Mouse (Mus musculus): ENCODE results near the gene Lrrk2.

The Lrrk2 gene

DNA sequence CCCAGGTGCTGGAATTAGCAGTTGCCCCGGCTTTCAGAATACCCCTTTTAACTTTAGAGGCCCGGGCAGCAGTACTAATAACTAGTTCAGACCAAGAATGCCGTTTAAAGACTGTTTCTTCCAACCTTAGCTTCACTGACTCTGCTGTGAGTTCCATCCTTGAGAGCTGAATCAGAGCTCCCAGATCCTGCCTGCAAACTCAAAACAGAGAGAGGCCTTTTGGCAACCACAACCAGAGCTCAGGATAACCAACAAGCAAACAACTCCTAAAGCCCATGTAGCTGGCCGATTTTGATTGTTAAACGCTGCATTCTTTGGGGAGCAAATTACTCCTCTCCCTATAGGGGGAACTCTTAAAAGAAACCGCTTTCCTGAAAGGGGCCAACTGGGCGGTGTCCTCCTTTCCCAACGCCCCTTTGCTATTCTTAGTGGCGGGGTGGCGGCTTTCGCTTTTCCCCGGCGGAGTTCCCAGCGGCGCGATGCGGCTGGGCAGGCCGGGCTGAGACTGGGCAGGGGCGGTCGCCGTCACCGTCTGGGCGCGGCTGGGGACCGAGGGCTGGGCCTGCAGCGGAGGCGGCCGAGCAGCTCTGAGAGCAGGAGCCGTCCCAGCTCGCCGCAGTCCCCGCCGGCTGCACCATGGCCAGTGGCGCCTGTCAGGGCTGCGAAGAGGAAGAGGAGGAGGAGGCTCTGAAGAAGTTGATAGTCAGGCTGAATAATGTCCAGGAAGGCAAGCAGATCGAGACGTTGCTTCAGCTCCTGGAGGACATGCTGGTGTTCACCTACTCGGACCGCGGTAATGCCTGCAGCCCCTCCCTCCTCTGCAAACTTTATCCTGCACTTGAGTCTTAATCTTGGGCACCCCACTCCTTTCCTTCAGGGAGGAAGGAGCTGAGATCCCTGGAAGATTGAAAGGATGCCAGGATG is at the start of gene Lrrk2:
Lrrk2 (plus strand) TSS at position 531 of the 924 bp plus-strand sequence.
- DNase-seq: peak; percentile 72

DNA sequence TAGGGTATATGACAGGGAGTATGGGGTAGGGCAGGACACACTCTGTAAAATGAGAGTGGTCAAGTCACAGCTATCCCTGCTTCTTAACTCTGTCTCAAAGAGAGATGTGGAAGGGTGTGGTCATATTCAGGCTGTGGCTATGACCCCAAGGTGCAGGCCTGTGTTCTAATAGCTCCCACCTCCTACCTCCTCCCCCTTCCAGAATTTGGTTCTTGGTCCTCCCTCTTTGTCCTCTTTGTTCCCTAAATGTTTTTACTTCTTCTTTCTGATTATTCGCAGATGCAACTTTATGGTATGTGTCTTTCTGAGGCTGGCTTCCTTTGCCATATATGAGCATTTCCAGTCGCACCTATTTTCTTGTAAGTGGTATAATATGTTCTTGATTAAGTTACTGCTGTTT is 48.5 kb upstream of the Lrrk2 start:
- no peak for DNase-seq

DNA sequence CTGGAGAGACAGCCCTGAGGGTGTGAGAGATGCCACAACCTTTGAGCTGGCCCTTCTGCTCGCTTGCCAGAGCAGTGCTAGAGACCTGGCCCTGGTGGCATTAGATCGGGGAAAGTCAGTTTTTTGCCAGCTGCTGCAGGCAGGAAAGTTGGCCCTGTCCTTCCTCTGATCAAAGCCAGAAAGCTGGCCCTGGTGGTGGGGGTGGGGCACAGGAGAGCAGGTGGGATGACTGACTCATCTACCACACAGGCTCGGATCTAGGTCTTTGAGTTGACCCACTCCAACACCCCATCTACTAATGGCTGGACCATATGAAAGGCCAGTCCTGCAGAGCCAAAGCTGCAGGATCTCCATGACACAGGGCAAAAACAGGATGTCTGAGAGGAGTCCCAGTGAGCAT is 43.8 kb upstream of the Lrrk2 start:
- no peak for DNase-seq

DNA sequence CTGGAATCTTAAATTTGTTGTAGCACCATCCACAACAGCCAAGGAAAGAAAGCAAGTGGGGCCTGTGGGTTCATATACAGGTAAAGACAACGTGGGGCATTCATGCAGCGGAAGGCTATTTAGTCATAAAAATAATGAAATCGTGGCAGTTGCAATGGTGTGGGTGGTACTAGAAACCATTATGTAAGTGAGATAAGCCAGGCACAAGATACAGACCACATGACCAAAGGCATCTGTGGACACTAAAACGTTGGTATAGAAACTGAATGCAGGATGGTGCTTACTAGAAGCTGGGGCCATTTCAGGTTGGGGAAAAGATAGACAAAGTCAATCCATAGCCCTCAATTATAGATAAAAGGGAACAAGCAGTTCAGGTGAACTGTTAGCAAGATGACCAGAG is 40.5 kb upstream of the Lrrk2 start:
- no peak for DNase-seq

DNA sequence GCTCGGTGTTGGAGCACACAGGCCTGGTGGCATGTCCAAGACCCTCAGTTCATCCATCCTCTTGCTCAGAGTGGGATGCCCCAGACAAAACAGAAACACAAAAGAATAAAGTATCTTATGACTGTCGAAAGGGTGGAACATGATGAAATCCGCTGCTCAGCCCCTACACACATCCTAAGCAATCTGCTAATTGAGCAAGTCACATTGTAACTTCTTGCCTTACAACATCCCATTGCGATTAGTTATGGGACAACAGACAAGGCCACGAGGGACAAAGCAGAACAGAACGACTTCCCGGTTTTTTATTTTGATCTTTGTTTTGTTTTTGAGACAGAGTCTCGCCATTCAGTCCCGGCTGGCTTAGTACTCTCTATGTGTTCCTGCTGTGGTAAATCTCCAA is 39.9 kb upstream of the Lrrk2 start:
- no peak for DNase-seq

DNA sequence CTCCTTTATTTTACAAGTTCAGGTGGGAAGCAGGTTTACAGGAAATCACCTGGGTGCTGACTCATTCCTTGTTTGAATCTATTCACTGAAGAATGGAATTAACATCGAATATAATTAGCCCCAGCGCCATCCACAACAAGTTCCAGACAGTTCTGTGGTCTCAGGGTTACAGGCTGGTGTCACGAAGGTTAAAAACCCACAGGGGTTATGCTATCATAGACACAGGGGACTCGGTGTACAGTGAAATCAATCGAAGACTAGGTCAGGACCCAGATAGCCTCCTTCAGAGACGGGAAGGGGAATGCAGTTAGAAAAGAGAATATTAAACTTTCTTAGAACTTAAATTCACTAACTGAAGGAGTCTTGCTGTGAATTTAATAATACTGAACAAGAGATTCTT is 39.2 kb upstream of the Lrrk2 start:
- DNase-seq: no peak

DNA sequence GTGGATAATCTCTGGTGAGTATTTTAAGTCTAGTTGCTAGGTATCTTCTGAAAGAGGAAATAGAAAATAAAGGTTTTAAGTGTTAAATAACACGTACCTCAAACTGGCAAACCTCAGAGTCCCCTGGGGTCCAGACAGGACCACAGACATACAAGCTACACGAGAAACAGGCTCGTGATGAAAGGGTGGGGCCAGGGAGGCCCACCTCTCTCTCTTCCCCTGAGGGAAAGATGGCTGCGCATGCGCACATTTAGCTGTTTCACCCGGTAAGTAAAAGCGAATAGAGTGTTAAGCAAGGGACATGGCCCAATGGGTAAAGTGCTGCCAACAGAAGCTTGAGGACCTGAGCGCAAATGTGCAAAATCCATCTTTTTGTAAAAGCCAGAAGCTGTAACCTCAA is 38.7 kb upstream of the Lrrk2 start:
- no peak for DNase-seq

DNA sequence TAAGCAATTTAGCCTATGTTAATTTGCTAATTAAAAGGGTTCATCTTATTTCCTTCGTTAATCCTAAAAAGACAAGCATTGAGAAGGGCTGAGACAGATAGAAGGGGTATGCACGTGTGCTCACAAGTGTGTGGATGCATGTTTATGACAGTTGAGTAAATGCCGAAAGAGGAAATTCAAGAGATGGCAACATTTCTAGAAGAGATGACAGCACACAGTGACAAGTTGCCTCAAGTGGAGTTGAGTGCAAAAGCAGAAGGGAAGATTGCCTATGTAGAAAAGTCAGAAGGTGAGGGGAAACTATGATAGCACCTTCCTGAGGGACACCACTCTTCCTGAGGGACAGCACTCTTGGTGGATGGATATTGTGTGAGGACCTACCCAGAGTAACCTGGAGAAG is 31.3 kb upstream of the Lrrk2 start:
- DNase-seq: no peak

DNA sequence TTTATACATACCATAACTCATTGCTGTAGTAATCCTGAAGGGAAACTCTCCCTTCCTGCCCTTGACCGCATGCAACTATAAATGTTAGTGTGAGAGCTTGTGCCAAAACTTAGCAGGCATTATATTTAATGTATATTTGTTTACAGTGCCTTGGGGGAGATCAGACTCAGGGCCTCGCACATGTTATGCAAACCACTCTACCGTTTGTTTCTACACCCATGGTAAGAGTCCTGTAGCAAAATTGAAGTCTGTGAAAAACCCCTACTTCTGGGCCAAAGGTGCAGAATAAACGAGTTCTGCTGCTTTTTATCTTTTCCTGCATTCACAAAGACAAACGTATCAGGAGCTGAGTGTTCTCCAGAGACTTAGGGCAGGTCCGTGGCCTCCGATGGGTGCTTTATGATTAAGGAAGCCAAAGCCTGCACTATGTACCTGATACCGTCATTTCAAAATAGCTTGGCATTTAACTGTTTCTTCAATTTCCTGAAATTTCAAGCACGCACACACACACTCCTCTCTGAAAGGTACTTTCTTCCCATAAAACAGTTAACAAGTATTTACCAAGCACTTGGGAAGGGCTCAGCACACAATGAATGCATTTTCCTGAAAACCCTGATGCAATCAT is 30.2 kb upstream of the Lrrk2 start:
- no peak for DNase-seq

DNA sequence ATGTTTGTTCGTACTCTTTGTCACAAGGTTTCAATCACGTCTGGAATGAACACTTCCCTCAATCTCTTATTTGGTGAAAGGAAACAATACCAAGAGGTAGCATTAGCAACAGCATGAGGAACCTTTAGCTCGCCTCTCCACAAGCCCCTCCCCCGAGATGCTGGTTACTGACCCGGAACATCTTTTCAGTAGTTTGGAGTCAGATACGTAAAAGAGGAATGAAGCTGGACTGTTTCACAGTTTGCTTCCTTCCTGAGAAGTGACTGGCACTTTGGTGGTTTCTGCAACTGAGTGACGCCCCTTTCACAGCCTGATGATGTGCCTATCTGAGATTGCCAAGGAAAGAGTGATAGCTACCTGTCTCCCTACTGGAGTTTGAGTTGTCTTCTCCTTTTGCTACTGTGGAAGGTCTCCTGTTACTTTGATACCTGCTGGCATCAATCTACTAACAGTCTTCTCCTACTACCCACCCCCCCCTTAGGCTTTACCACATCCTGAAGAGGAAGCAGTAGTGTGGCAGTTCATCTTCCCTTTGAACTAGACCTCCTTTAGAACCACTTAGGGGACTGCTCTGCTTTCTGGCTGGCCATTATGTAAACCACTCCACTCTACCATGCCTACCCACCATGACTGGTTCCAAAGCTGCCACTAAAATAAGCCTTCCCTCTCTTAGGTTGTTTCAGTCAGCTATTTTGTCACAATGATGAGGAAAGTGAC is 29.2 kb upstream of the Lrrk2 start:
- DNase-seq: no peak

DNA sequence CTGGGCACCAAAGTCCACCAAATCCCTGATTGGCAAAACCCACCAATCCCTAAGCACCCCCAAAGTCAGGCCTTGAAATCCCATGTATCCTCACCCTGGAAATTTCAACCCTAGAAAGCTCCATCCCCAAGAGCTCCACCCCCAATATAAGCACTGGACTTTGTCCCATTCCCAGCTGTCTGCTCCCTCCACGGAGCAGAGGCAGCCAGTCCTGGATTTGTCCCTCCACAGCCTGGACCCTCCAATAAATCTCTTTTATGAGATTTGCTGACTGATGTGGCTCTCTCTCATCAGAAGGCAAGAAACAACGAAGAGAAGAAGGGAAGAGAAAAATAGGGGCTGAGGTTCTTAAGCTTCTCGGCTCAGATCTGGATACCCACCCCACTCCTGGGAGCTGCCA is 22.7 kb upstream of the Lrrk2 start:
- no peak for DNase-seq

DNA sequence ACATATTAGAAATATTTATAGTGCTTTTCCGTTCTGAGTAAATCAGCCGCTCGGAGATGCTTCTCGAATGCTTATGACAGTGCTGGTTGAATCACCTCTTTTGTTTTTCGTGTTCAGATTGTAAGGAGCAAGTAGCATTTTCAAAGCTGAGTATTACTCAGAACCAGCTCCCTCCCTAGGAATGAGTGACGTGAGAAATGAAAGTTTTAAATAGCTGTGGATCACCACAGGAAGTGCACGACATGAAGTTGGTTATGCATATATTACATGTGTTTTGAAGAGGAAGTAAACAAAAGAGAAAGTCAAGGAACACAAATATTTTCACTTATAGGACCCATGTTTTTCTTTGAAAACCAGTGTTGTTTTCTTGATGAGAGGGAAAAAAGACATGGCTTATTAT is 21.5 kb upstream of the Lrrk2 start:
- no peak for DNase-seq

DNA sequence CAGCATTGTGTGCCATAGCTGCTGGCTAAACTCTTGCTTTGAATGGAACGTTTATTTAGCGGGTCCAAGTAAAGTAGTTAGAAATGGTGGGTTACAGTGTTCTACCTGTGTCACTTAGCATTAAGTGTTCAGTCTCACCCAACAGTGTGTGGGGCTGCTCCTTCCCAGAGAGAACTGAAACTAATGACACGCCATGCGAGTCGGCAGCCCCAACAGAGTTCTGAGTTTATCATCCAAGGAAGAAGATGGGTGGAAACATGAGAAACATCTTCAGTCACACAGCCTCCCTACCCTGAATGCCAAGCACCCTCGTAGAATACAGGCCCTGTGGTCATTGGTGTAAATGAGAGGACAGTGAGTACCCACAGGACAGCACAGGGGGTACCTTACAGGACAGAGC is 14.7 kb upstream of the Lrrk2 start:
- DNase-seq: no peak

DNA sequence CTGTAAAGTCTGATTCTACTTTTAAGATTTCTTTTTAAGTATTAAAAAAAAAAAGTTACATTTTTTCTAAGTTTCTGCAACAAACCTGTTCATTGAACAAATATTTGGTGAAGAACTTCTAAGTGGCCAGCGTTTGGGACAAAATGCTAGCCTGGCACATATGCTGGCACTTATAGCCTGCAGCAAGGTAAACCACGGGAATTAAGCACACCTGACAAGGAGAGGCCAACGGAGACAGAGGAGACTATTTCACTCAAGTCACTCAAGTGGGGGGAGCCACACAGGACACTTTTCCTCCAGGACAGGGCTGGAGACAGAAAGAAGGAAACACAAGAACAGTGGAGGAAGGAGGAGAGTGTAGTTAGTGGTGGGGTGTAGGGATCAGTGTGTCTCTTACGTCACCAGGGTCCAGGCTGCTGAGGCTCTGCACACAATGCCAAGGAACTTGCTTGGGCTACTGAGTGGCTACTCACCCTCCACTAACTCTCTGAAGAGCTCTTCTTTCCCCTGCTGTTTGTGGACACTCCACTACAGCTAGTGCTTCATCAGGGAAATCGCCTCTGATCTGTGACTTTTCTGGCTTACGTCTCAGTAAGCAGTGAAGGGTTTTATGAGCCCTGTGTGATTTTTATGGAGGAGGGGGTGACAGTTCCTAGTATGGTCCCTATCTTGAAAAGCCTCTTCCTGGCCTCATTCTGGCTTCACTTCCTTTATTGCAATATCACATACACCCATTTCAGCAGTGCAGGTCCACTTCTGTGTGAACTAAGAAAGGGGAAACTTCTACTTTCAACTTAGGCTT is 12.5 kb upstream of the Lrrk2 start:
- no peak for DNase-seq

DNA sequence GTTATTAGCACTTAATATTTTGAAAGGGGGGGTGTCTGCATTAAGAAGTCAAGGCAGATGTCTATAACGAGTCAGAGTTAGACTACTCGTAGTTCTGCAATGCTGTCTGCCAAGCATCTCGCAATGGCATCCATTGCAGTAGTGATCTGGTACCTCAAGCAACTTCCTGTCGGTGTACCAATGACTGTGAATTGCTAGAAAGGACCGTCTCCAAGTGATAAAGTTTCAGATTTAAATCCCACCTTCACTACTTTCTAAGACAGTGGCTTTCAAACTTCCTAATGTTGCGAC is 12.0 kb upstream of the Lrrk2 start:
- no peak for DNase-seq

DNA sequence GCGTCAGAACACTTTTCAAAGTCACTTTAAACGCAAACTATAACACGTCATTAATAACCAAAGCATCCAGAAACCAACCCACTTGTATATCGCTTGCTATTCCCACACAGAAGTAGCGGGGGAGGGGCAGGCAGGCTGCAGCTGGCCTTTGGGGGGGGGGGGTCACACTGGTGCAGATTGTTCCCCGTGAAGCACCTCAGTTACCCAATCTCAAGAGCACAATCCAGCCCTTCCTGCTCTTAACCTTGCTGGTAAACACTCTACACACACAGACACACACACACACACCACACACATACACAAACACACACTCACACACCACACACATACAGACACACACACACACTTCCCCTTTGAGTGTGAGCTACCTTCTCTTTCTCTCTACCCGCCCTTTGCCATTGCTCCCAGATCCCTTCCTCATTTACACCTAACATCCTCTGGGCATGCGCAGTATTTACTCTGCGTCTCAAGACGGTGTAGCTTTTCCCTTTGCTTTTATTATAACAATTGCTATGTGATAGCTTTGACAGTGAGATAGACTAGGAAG is 8.3 kb upstream of the Lrrk2 start:
- no peak for DNase-seq

DNA sequence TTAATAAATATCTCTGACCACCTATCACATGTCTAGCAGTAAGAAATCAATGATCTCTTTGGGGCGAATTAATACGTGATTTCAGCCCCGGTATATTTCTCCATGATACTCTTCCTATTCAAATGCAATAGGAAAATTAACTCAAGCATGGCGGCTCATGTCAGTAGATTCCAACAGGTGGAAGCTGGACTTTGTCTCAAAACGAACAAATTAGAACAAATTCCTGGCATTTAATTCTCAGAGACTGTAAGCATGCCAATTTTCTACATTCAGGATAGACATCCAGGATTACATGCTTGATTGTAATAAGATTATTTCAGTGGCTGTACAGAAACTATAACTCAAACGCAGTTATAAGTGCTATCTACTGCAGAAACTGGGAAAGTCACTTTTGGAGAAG is 7.4 kb upstream of the Lrrk2 start:
- no peak for DNase-seq

DNA sequence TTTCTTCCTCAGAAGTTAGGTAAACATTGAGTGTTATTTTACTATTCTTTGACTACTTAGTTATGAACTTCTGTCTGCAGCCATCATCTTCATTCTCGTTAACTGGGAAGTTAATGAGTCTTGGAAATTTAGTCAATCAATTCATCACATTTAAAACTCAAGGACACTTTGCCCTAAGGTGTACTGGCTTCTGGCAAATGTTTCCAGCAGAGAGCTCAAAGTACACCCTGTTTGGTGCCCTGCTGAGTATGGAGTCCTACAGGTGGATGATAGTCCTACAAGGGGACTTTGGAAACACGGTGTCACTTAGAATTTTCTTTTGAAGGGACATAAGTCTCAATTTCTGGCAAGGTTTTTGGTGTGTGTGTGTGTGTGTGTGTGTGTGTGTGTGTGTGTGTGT is 1.8 kb upstream of the Lrrk2 start:
- no peak for DNase-seq

DNA sequence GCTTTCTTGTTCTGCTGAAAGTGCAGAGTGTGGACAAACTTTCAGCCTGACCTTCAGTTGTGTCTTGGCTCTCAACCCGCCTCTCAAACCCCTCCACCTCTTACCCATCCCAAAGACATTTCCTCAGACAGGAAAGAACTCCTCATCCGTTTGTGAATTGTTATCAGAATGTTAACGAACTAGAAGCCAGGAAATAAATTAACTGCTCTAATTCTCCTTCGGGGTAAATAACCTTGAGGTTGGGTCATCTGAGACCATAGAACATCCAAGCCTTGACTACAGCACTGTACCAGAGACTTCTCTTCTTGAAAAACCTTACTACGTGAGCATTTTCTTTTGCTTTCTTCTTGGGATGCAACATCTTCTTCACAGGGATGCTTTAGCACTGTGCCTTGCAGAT is 988 bp upstream of the Lrrk2 start:
- DNase-seq: no peak

DNA sequence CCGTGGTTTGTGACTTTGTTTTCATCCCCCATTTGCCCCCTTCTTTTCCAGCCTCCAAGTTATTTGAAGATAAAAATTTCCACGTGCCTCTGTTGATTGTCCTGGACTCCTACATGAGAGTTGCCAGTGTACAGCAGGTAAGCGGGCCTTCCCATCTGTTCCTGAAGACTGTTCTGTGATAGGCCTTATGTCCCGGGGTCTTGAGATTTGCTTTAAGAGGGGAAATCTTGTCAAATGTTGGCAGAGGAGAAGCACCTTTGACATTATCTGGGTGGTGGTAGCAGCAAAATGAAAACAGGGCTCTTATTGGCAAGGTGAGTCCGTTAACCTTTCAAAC is 562 bp downstream of the Lrrk2 start:
- DNase-seq: no peak

DNA sequence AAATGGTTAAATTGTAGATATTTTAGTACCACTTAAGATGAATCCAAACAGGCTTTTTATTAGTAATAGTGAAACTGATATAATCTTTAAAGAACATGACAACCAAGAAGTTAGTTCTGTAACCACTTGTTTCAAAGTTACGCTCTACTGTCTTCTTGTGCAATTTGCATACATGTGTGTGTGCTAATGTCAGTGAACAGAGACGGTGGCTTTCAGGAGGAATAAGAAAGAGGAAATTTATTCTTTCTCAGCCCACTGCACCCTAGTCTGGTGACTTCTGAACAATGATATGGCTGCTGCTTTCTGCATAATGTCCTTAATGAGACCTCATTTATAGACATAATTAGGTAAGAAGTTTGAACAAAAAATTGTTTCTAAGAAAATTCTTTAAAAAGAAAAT is 7.1 kb downstream of the Lrrk2 start:
- no peak for DNase-seq

DNA sequence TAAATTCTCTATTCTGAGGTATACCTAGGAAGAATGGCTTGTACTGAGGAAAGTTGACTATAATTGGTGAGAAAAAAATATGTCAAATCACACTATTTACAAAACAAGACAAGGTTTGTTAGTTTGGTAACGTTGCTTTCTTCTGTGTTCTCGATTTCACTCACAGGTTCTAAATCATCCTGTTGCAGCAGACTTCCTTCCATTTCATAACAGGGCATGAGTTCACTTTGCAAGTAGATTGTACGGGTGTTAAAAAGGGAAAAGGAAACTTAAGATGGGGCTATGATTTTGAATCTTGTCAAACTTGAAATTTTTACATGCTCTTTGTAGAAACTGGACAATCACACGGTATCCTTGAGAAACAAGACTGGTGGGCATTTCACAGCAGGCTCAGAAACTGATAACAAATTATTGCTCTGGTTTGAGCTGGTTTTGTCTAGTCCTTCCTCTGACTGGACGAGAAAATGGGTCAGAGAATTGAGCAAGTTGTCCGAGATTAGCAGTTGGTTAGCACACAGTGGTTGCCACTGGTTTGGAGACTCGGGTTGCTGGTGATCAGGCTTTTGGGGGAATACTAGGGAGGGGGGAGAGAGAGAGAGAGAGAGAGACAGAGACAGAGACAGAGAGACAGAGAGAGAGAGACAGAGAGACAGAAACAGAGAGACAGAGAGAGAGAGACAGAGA is 13.0 kb downstream of the Lrrk2 start:
- DNase-seq: no peak

DNA sequence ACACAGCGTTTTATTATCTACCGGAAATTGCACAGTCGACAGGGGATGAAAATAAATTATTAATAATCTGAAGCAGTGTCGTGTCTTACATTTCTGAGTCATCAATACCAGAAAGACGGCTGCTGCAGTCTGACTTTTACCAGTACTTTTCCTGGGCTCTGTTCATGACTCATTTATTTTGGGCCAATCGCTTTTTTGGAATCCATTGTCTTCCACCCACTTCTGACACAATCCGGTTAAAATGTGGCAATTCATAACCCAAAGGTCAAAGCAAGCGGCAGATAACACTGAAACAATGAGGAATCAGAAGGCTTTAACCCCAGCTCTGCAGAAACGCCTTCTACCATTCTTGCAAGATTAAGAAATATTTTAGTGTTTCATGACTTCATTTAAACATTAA is 17.7 kb downstream of the Lrrk2 start:
- DNase-seq: no peak

Measured in cerebellum, adult 11 months (tissue).